In the genomic region with DNA sequence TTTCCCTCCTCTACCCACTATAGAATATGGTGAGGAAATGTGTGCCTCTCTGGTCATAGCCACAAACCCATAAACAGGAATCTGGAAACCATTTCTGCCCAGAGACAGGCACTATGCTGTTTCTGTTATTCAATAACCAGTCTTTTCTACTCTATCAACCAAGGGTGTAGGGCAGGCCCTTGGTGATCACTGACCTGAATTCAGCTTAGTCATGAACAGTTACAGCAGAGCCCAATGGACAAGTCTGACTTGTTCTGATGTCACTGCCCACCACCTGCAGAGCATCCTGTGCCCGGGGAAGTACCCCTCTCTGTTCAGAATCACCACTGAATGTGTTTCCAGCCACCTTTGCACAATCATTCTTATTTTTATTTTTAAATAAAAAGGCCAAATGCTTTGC, we compare ENCODE assay signal across 20 mouse cellular contexts.
DNase-seq lines count a peak whose midpoint lies in the region; ATAC-seq lines count a peak whose summit lies in the region.
"Had no signal": no experiment of that assay in that cellular context is flagged by ENCODE, and none has a peak within 500 bp of the region (broad histone marks: within the 10 kb centered on the region; RNA-seq: fewer than 3 reads in every experiment).

No protein-coding gene starts in this region.

- WGBS in kidney, embryonic 15.5 days, result 59% methylated on average over 1 of the region's 1 CpGs
- 77% methylated on average over 1 of the region's 1 CpGs for WGBS in forebrain, embryonic 11.5 days

- peak overlapping the region; percentile 66 for H3K27ac ChIP-seq in kidney, embryonic 15.5 days
- no peak overlapping the region for H3K27ac ChIP-seq in forebrain, embryonic 11.5 days (ENCODE audit: low read depth, low read length)
- H3K27ac ChIP-seq: embryonic facial prominence, embryonic 10.5 days; gastrocnemius, adult 2 months; hindbrain, embryonic 12.5 days; liver, embryonic 12.5 days had no signal

- no peaks in the 10 kb centered on the region for H3K36me3 ChIP-seq in kidney, embryonic 15.5 days
- no peaks in the 10 kb centered on the region for H3K36me3 ChIP-seq in forebrain, embryonic 11.5 days (ENCODE audit: control insufficient read depth, insufficient read depth, low read length)
- H3K36me3 ChIP-seq: embryonic facial prominence, embryonic 10.5 days; hindbrain, embryonic 12.5 days; liver, embryonic 12.5 days had no signal

- H3K4me1 ChIP-seq in kidney, embryonic 15.5 days, result peaks cover 14% of the 10 kb centered on the region
- no peaks in the 10 kb centered on the region for H3K4me1 ChIP-seq in forebrain, embryonic 11.5 days (replicated peaks; ENCODE audit: control insufficient read depth, insufficient read depth, low read length)
- H3K4me1 ChIP-seq: embryonic facial prominence, embryonic 10.5 days; hindbrain, embryonic 12.5 days had no signal

- no peak overlapping the region for H3K4me2 ChIP-seq in kidney, embryonic 15.5 days
- no peak overlapping the region for H3K4me2 ChIP-seq in forebrain, embryonic 11.5 days (ENCODE audit: low read depth, low read length, severe bottlenecking)
- H3K4me2 ChIP-seq: hindbrain, embryonic 12.5 days; liver, embryonic 12.5 days; lung, embryonic 14.5 days had no signal

- no peaks in the 10 kb centered on the region for H3K27me3 ChIP-seq in kidney, embryonic 15.5 days
- H3K27me3 ChIP-seq in forebrain, embryonic 11.5 days (ENCODE audit: control insufficient read depth, insufficient read depth, low read length), result no peaks in the 10 kb centered on the region
- H3K27me3 ChIP-seq: hindbrain, embryonic 12.5 days; liver, embryonic 12.5 days had no signal

- DNase-seq in Muller cell, postnatal 12 days (ENCODE audit: inconsistent ontology term), result peak; percentile 9
- DNase-seq in kidney, postnatal 4 days, result peak; percentile 26 to 39
- DNase-seq in forebrain, embryonic 11.5 days (ENCODE audit: low spot score), result no peak
- no peak for DNase-seq in urinary bladder, adult 18-20 months (ENCODE audit: low spot score in 2 of 2)
- DNase-seq in frontal cortex, postnatal 36 days (ENCODE audit: low spot score in 2 of 2), result no peak
- DNase-seq in B cell, adult 2 months, result no peak
- DNase-seq: adrenal gland, postnatal 14 days; cerebellum, adult 11-12 months; forebrain, postnatal 0 days; gastrocnemius, adult 2 months; lung, embryonic 14.5 days; lung, postnatal 36 days; right cerebral cortex, postnatal 14 days had no signal

- H3K4me3 ChIP-seq in kidney, embryonic 15.5 days (replicated peaks), result no peak overlapping the region
- no peak overlapping the region for H3K4me3 ChIP-seq in forebrain, embryonic 11.5 days (ENCODE audit: low read depth, low read length)
- H3K4me3 ChIP-seq: embryonic facial prominence, embryonic 10.5 days; erythroblast, embryonic 14.5 days; gastrocnemius, adult 2 months; hindbrain, embryonic 12.5 days; liver, embryonic 12.5 days had no signal

- H3K9ac ChIP-seq in kidney, embryonic 15.5 days, result no peak overlapping the region
- H3K9ac ChIP-seq in forebrain, embryonic 11.5 days (ENCODE audit: low read length), result no peak overlapping the region
- H3K9ac ChIP-seq: forebrain, postnatal 0 days; hindbrain, embryonic 12.5 days; liver, embryonic 12.5 days; lung, embryonic 14.5 days had no signal

- ATAC-seq in hematopoietic stem cell, adult 5-6 weeks (replicated peaks in 1 of 2; ENCODE audit: insufficient read depth in 1 of 2, low FRiP score in 2 of 2, low TSS enrichment in 1 of 2, low read depth in 1 of 2, poor library complexity in 2 of 2, severe bottlenecking in 2 of 2), result peak; percentile 88 to 91
- ATAC-seq in kidney, embryonic 15.5 days (replicated peaks; ENCODE audit: low FRiP score), result peak; percentile 93
- ATAC-seq in forebrain, embryonic 11.5 days (replicated peaks; ENCODE audit: low FRiP score), result no peak
- ATAC-seq: activated CD4-positive, CD25-positive, alpha-beta regulatory T cell, adult 4 months; liver, embryonic 12.5 days had no signal

- H3K9me3 ChIP-seq in kidney, embryonic 15.5 days (replicated peaks), result no peaks in the 10 kb centered on the region
- no peaks in the 10 kb centered on the region for H3K9me3 ChIP-seq in forebrain, embryonic 11.5 days (ENCODE audit: control insufficient read depth, low read length)
- H3K9me3 ChIP-seq: embryonic facial prominence, embryonic 10.5 days; hindbrain, embryonic 12.5 days; liver, embryonic 12.5 days had no signal

Comparison
In these comparisons a context has a peak if more than half of its experiments do, and no peak if none do; other contexts are left out.
1. DNase-seq: peak in Muller cell, postnatal 12 days (single experiment) and kidney, postnatal 4 days (2 of 2); none in forebrain, embryonic 11.5 days (single experiment), urinary bladder, adult 18-20 months (0 of 2), frontal cortex, postnatal 36 days (0 of 2) and B cell, adult 2 months (0 of 2).